Mouse (Mus musculus) MEL (cell line): Measurements from ENCODE around the gene Pard3b. TPM values are rescaled to one million over a fixed set of nuclear protein-coding genes. Genes with fewer than 3 reads are reported as not detected.

Experiments used
- DNase-seq: peaks from one replicate; pipeline ENCODE4 v3.0.0; 2011; ENCODE audit warnings: low read depth, low spot score
- H3K27ac ChIP-seq: 2 replicates; pipeline ENCODE4 v1.5.1; 2012; ENCODE audit warnings: low read depth, mild to moderate bottlenecking, control low read depth, low read length, moderate library complexity; ENCODE audit not compliant: control insufficient read depth
- H3K27me3 ChIP-seq, 2 experiments: fragments of 150-350 bp in 1 of 2; sonication (generic) in 1 of 2; 2 replicates each; pipeline ENCODE4 v1.6.1; 2012; ENCODE audit warnings: low read length in 2 of 2, mild to moderate bottlenecking in 2 of 2, improper control_type of control experiment in 1 of 2, moderate library complexity in 1 of 2; ENCODE audit not compliant: insufficient read depth in 2 of 2, control insufficient read depth in 1 of 2
- H3K36me3 ChIP-seq, 2 experiments: 2 replicates each; pipeline ENCODE4 v1.6.1; 2012 to 2014; ENCODE audit warnings: low read length in 2 of 2, improper control_type of control experiment in 1 of 2, inconsistent platforms in 1 of 2, mild to moderate bottlenecking in 1 of 2; ENCODE audit not compliant: insufficient read depth in 2 of 2, control insufficient read depth in 1 of 2
- H3K4me1 ChIP-seq, 2 experiments: fragments of 150-350 bp in 1 of 2; sonication (generic) in 1 of 2; 2 replicates each; pipeline ENCODE4 v1.6.1; 2012; ENCODE audit warnings: low read length in 2 of 2, improper control_type of control experiment in 1 of 2, mild to moderate bottlenecking in 1 of 2; ENCODE audit not compliant: insufficient read depth in 2 of 2, control insufficient read depth in 1 of 2
- H3K4me3 ChIP-seq, 2 experiments: fragments of 150-350 bp in 1 of 2; sonication (generic) in 1 of 2; 2 replicates each; pipeline ENCODE4 v1.5.1; 2012; ENCODE audit warnings: low read depth in 2 of 2, low read length in 2 of 2, mild to moderate bottlenecking in 2 of 2, moderate library complexity in 2 of 2, control low read depth in 1 of 2, improper control_type of control experiment in 1 of 2; ENCODE audit not compliant: control insufficient read depth in 1 of 2, insufficient read depth in 1 of 2
- H3K79me2 ChIP-seq: 2 replicates; pipeline ENCODE4 v1.6.1; 2012; ENCODE audit warnings: mild to moderate bottlenecking, low read length, moderate library complexity; ENCODE audit not compliant: control insufficient read depth, poor library complexity, insufficient read depth
- H3K9ac ChIP-seq: 2 replicates; pipeline ENCODE4 v1.6.1; 2012; ENCODE audit warnings: low read depth, mild to moderate bottlenecking, control low read depth, low read length, moderate library complexity; ENCODE audit not compliant: control insufficient read depth, poor library complexity, severe bottlenecking
- H3K9me3 ChIP-seq: fragments of 150-350 bp; sonication (generic); replicated peaks from 2 replicates; pipeline ENCODE4 v1.6.1; 2012; ENCODE audit warnings: mild to moderate bottlenecking, low read length, improper control_type of control experiment, moderate library complexity; ENCODE audit not compliant: insufficient read depth
- CHD1 ChIP-seq: IDR thresholded peaks from 2 replicates; pipeline ENCODE4 v1.6.1; 2012; ENCODE audit warnings: low read depth, mild to moderate bottlenecking, inconsistent platforms, low read length, improper control_type of control experiment
- CHD2 ChIP-seq: IDR thresholded peaks from 2 replicates; pipeline ENCODE4 v1.6.1; 2011; ENCODE audit warnings: low read length, improper control_type of control experiment
- ELF1 ChIP-seq: IDR thresholded peaks from 2 replicates; pipeline ENCODE4 v1.6.1; 2014; ENCODE audit warnings: low read depth, mild to moderate bottlenecking, inconsistent platforms, low read length, improper control_type of control experiment, moderate library complexity
- EP300 ChIP-seq, 2 experiments: IDR thresholded peaks; 2 replicates each; pipeline ENCODE4 v1.6.1; 2011; ENCODE audit warnings: improper control_type of control experiment in 2 of 2, low read length in 2 of 2, low read depth in 1 of 2, mild to moderate bottlenecking in 1 of 2
- ETS1 ChIP-seq: IDR thresholded peaks from 2 replicates; pipeline ENCODE4 v1.6.1; 2012; ENCODE audit warnings: low read depth, mild to moderate bottlenecking, inconsistent platforms, low read length, improper control_type of control experiment, moderate library complexity
- GATA1 ChIP-seq: IDR thresholded peaks from 2 replicates; pipeline ENCODE4 v1.6.1; 2011; ENCODE audit warnings: low read depth, low read length, improper control_type of control experiment
- HCFC1 ChIP-seq: IDR thresholded peaks from 2 replicates; pipeline ENCODE4 v1.6.1; 2012; ENCODE audit warnings: low read depth, mild to moderate bottlenecking, inconsistent platforms, low read length, improper control_type of control experiment, moderate library complexity
- MAFK ChIP-seq: IDR thresholded peaks from 2 replicates; pipeline ENCODE4 v1.6.1; 2011; ENCODE audit warnings: low read depth, mild to moderate bottlenecking, low read length, improper control_type of control experiment, borderline replicate concordance
- MEF2A ChIP-seq: IDR thresholded peaks from 2 replicates; pipeline ENCODE4 v1.6.1; 2014; ENCODE audit warnings: low read depth, mild to moderate bottlenecking, inconsistent platforms, low read length, improper control_type of control experiment; ENCODE audit not compliant: poor library complexity, insufficient replicate concordance, severe bottlenecking; ENCODE audit errors: extremely low read depth
- MXI1 ChIP-seq: IDR thresholded peaks from 2 replicates; pipeline ENCODE4 v1.6.1; 2011; ENCODE audit warnings: mild to moderate bottlenecking, low read depth, low read length, improper control_type of control experiment
- MYB ChIP-seq: IDR thresholded peaks from 2 replicates; pipeline ENCODE4 v1.6.1; 2011; ENCODE audit warnings: mild to moderate bottlenecking, low read depth, low read length, improper control_type of control experiment
- NELFE ChIP-seq: IDR thresholded peaks from 2 replicates; pipeline ENCODE4 v1.6.1; 2011; ENCODE audit warnings: low read depth, low read length, improper control_type of control experiment
- NRF1 ChIP-seq: IDR thresholded peaks from 2 replicates; pipeline ENCODE4 v1.6.1; 2014; ENCODE audit warnings: low read depth, mild to moderate bottlenecking, inconsistent platforms, low read length, improper control_type of control experiment, moderate library complexity; ENCODE audit not compliant: poor library complexity, insufficient read depth, severe bottlenecking
- POLR2AphosphoS5 ChIP-seq: IDR thresholded peaks from 2 replicates; pipeline ENCODE4 v1.6.1; 2012; ENCODE audit warnings: low read depth, borderline replicate concordance, mild to moderate bottlenecking, inconsistent platforms, low read length, moderate library complexity, mixed read lengths
- SIN3A ChIP-seq: IDR thresholded peaks from 2 replicates; pipeline ENCODE4 v1.6.1; 2012; ENCODE audit warnings: low read length, improper control_type of control experiment, inconsistent platforms
- TAL1 ChIP-seq: IDR thresholded peaks from 2 replicates; pipeline ENCODE4 v1.6.1; 2012; ENCODE audit warnings: mild to moderate bottlenecking, inconsistent platforms, low read length, moderate library complexity, mixed read lengths
- TBP ChIP-seq: IDR thresholded peaks from 2 replicates; pipeline ENCODE4 v1.8.0; 2011; ENCODE audit warnings: low read depth, low read length, improper control_type of control experiment
- UBTF ChIP-seq: IDR thresholded peaks from 2 replicates; pipeline ENCODE4 v1.6.1; 2012; ENCODE audit warnings: low read depth, mild to moderate bottlenecking, inconsistent platforms, low read length, improper control_type of control experiment, moderate library complexity, borderline replicate concordance; ENCODE audit not compliant: insufficient read depth
- USF2 ChIP-seq, 2 experiments: IDR thresholded peaks; 2 replicates each; pipeline ENCODE4 v1.6.1; 2011 to 2012; ENCODE audit warnings: improper control_type of control experiment in 2 of 2, low read length in 2 of 2, borderline replicate concordance in 1 of 2, inconsistent platforms in 1 of 2, low read depth in 1 of 2, mild to moderate bottlenecking in 1 of 2; ENCODE audit not compliant: insufficient read depth in 1 of 2
- ZC3H11A ChIP-seq: IDR thresholded peaks from 2 replicates; pipeline ENCODE4 v1.6.1; 2012; ENCODE audit warnings: low read depth, mild to moderate bottlenecking, inconsistent platforms, low read length, improper control_type of control experiment
- ZMIZ1 ChIP-seq: IDR thresholded peaks from 2 replicates; pipeline ENCODE4 v1.6.1; 2012; ENCODE audit warnings: low read depth, mild to moderate bottlenecking, inconsistent platforms, low read length, improper control_type of control experiment, moderate library complexity
- polyA plus RNA-seq, 2 experiments: library from polyadenylated mRNA; stranded (reverse) in 1 of 2; unstranded in 1 of 2; fragments of >175 nt in 1 of 2; fragments of >200 nt in 1 of 2; gene quantifications; 2 replicates each; pipeline versions ENCODE4 v1.2.1 to v1.2.4; 2012; ENCODE audit warnings: low replicate concordance in 2 of 2, low read depth in 1 of 2; ENCODE audit not compliant: insufficient read length in 2 of 2, insufficient read depth in 1 of 2, missing spikeins in 1 of 2
- total RNA-seq: library from RNA; depleted of rRNA; stranded (reverse); fragments of 300-350 nt; gene quantifications from 2 replicates; pipeline ENCODE4 v1.2.3, GENCODE M21; 2012

The Pard3b gene
- total and polyA plus RNA-seq, 3 experiments: not detected

GRCm38 (mm10) chr1:61698462-61699218 lies 60.0 kb downstream of the Pard3b start:
- no peaks in the 10 kb centered on the region for H3K36me3 ChIP-seq
- no peaks in the 10 kb centered on the region for H3K4me1 ChIP-seq
- H3K27me3 ChIP-seq: no peaks in the 10 kb centered on the region
- no peak for TF ChIP-seq CHD1
- TF ChIP-seq GATA1: no peak
- no peak for TF ChIP-seq MEF2A
- no peak for TF ChIP-seq TBP
- no peak for TF ChIP-seq NELFE
- no peak for TF ChIP-seq UBTF
- TF ChIP-seq MAFK: no peak
- TF ChIP-seq NRF1: no peak
- TF ChIP-seq HCFC1: no peak
- no peak for TF ChIP-seq MYB
- no peak for TF ChIP-seq MXI1
- no peak for TF ChIP-seq ZC3H11A
- TF ChIP-seq POLR2AphosphoS5: no peak
- TF ChIP-seq USF2 (IDR thresholded peaks at IDR 0.05; ENCODE audit: borderline replicate concordance in 1 of 2, insufficient read depth in 1 of 2, low read depth in 1 of 2, low read length in 2 of 2): no peak
- TF ChIP-seq ELF1: no peak
- TF ChIP-seq EP300 (IDR thresholded peaks at IDR 0.05; ENCODE audit: low read depth in 1 of 2, low read length in 2 of 2): no peak
- no peak for TF ChIP-seq ETS1
- no peak for TF ChIP-seq ZMIZ1
- DNase-seq: no peak
- H3K9ac ChIP-seq: no peak overlapping the region
- no peaks in the 10 kb centered on the region for H3K9me3 ChIP-seq
- no peaks in the 10 kb centered on the region for H3K79me2 ChIP-seq
- no peak overlapping the region for H3K27ac ChIP-seq
- no peak overlapping the region for H3K4me3 ChIP-seq

GRCm38 (mm10) chr1:61709812-61710211 lies 71.2 kb downstream of the Pard3b start:
- Histone ChIP-seq H3K36me3 (no peaks in the 10 kb centered on the region), H3K4me3 (no peak overlapping the region), H3K27me3 (no peaks in the 10 kb centered on the region), H3K4me1 (no peaks in the 10 kb centered on the region), H3K9ac (no peak overlapping the region), H3K27ac (no peak overlapping the region), H3K79me2 (no peaks in the 10 kb centered on the region), H3K9me3 (no peaks in the 10 kb centered on the region)
- no peak for DNase-seq
- no peak for TF ChIP-seq SIN3A
- no peak for TF ChIP-seq MEF2A
- no peak for TF ChIP-seq MYB
- TF ChIP-seq USF2 (IDR thresholded peaks at IDR 0.05; ENCODE audit: borderline replicate concordance in 1 of 2, insufficient read depth in 1 of 2, low read depth in 1 of 2, low read length in 2 of 2): no peak
- no peak for TF ChIP-seq GATA1
- TF ChIP-seq CHD2: no peak
- TF ChIP-seq TAL1: no peak
